Mouse (Mus musculus) erythroblast, embryonic 14.5 days (primary cell): ENCODE results near the gene Sulf2. TPM values are rescaled to one million over a fixed set of nuclear protein-coding genes. Genes with fewer than 3 reads are reported as not detected.
A peak's percentile ranks its signal among the peaks of the same experiment; 100 is the strongest.

Experiments
- H3K27me3 ChIP-seq: 2 replicates; pipeline ENCODE4 v1.6.1; 2012; ENCODE audit warnings: inconsistent platforms; ENCODE audit not compliant: control insufficient read depth
- H3K36me3 ChIP-seq: 2 replicates; pipeline ENCODE4 v1.6.1; 2012; ENCODE audit warnings: mild to moderate bottlenecking, inconsistent platforms; ENCODE audit not compliant: control insufficient read depth
- H3K4me1 ChIP-seq: 2 replicates; pipeline ENCODE4 v1.6.1; 2012; ENCODE audit warnings: inconsistent platforms; ENCODE audit not compliant: control insufficient read depth
- H3K4me3 ChIP-seq: replicated peaks from 2 replicates; pipeline ENCODE3; 2012; ENCODE audit warnings: moderate library complexity, mild to moderate bottlenecking, inconsistent platforms
- H3K9me3 ChIP-seq: 2 replicates; pipeline ENCODE4 v1.6.1; 2012; ENCODE audit warnings: low read length, inconsistent platforms, mixed read lengths; ENCODE audit not compliant: control insufficient read depth
- GATA1 ChIP-seq: IDR thresholded peaks from 2 replicates; pipeline ENCODE4 v1.6.1; 2012; ENCODE audit warnings: low read length, inconsistent platforms, mixed read lengths
- TAL1 ChIP-seq: IDR thresholded peaks from 3 replicates; pipeline ENCODE4 v1.6.1; 2012; ENCODE audit warnings: low read length, inconsistent platforms, mixed read lengths
- polyA plus RNA-seq: library from polyadenylated mRNA; stranded (reverse); fragments of >175 nt; gene quantifications from 2 replicates; pipeline ENCODE4 v1.2.3, GENCODE M21; 2012

Sulf2 gene
- polyA plus RNA-seq, 1 experiment = 0.01 TPM

DNA sequence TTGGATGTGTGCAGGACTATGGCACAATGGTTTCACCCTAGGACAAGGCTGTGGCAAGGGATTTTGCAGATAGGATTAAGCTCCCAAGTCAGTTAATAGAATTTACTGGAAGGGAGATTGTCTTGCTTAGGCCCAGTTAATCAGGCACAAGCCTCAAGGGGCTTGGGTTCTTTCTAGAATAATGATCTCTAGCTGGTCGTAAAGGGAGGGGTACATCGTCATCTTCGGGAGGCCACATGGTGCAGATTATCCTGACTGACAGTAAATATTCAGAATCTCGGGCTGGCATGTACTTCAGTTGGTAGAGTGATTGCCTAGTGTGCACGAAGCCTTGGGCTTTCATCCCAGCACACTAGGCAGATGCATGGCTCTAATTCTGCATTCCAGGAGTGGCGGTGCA is 8.5 kb upstream of the Sulf2 start:
- Histone ChIP-seq H3K4me3 (no peak overlapping the region), H3K27me3 (no peaks in the 10 kb centered on the region), H3K36me3 (no peaks in the 10 kb centered on the region), H3K9me3 (no peaks in the 10 kb centered on the region), H3K4me1 (no peaks in the 10 kb centered on the region)
- TF ChIP-seq TAL1 = no peak
- no peak for TF ChIP-seq GATA1

DNA sequence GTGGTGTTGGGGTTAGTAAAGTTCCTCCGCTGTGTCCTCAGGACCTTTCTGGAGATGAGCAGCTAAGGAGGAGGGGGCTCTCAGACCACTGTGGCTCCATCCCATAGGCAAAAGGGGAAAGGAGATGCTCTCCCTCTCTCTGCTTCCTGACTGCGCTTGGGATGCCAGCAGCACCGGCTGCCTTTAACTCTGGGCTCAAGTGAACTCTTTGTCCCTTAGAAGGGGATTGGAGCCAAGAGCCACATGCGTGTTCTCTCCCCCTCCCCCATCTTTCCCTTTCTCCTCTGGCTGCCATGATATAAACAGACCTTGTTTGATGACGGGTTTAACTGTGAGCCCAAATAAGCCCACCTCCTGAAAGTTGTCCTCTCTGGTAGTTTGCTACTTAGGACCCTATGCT is 7.8 kb upstream of the Sulf2 start:
- no peak for TF ChIP-seq TAL1
- no peak for TF ChIP-seq GATA1
- Histone ChIP-seq H3K9me3 (no peaks in the 10 kb centered on the region), H3K4me1 (no peaks in the 10 kb centered on the region), H3K4me3 (no peak overlapping the region), H3K27me3 (no peaks in the 10 kb centered on the region), H3K36me3 (no peaks in the 10 kb centered on the region)

DNA sequence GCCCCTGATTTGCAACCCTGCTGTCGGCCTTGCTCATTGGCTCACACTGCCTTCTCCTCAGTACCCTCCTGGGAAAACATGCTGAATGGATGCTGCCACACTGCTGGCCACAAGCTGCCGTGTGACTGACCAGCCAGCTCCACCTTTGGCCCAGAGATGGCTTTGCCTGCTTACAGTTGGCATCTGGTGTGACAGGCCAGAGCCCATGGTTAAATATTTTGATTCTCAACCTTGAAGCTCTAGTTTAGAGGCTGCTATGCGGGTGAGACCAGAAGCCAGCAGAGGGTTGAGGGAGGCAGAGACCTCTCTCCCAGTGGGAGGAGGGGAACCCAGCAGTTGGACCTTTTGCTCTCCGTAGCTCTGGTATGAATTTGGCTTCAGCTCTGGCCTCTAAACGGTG is 6.7 kb upstream of the Sulf2 start:
- Histone ChIP-seq H3K9me3 (no peaks in the 10 kb centered on the region), H3K27me3 (no peaks in the 10 kb centered on the region), H3K4me1 (no peaks in the 10 kb centered on the region), H3K4me3 (no peak overlapping the region), H3K36me3 (no peaks in the 10 kb centered on the region)
- no peak for TF ChIP-seq GATA1
- no peak for TF ChIP-seq TAL1

DNA sequence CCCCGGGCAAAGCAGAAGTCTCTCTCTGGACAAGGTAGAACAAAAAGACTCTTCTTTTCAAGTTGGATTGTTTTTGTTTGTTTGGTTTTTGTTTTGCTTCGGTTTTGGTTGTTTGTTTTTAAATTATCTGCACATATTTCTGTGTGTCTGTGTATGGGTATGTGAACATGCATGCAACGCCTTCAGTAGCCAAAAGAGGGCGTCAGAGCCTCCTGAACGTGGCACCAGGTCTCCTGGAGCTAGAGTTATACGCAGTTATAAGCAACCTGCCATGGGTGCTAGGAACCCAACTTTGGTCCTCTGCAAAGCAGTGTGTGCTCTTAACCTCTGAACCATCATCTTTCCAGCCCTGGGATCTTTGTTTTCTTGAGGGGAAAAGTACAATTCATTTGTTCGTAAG is 3.8 kb upstream of the Sulf2 start:
- no peak for TF ChIP-seq GATA1
- no peak for TF ChIP-seq TAL1
- Histone ChIP-seq H3K4me1 (no peaks in the 10 kb centered on the region), H3K9me3 (no peaks in the 10 kb centered on the region), H3K4me3 (no peak overlapping the region), H3K27me3 (peaks cover 25% of the 10 kb centered on the region), H3K36me3 (no peaks in the 10 kb centered on the region)

DNA sequence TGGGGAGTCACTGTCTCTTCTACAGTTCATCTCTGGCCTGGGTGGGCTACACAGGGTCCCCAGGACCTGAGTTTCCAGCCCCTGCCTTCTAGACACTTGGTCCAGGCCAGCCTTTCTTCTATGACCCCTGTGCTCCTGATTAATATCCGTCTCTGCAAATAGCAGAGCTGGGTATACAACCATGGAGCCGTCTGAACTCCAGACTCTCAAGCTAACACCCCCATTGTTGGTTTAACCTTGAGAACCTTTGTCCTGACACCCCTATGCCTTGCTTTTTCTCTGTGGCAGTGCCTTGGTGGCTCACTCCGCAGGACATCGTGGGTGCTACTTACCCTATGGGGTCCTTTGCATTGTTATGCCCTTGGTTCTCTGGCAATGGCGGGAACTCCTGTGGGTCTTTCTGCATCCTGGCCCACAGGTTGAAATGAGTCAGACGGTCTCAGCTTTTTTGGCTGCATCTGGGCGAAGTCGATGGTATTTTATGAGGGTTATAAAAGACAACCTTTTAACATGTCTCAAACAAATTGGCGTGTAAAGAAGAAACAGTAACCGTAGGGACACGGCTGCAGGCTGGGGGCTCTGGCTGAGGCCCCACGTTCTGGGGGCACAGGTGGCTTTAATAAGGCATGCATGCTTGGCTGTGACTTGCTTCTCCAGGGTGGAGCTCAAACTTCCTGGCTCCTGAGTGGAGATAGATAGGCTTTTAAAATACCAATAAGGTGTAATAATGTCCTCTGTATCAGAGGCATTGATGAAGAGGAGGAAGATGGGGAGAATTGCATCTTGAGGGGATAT is 2.5 kb upstream of the Sulf2 start:
- TF ChIP-seq GATA1 = no peak
- TF ChIP-seq TAL1 = no peak
- Histone ChIP-seq H3K4me1 (no peaks in the 10 kb centered on the region), H3K9me3 (no peaks in the 10 kb centered on the region), H3K4me3 (no peak overlapping the region), H3K27me3 (peaks cover 38% of the 10 kb centered on the region), H3K36me3 (no peaks in the 10 kb centered on the region)

DNA sequence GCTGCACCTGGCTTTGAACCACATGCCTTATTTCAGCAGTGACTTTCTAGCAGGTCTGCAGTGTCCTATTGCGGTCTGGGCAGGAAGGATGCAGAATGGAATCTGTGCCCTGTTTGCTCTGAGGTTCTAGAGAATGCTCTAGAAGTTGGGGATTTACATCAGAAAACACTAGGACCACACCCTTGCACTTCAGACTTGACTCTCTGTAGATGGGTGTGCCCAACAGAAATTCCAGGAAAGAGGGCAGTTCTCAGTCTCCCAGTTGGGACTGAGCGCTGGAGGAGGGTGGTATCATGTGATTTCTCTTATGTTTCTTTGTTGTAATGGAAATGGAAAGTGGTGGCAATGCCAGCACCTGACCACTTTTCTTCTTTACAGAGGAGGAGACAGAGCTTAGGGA is 1.7 kb upstream of the Sulf2 start:
- no peaks in the 10 kb centered on the region for H3K9me3 ChIP-seq

DNA sequence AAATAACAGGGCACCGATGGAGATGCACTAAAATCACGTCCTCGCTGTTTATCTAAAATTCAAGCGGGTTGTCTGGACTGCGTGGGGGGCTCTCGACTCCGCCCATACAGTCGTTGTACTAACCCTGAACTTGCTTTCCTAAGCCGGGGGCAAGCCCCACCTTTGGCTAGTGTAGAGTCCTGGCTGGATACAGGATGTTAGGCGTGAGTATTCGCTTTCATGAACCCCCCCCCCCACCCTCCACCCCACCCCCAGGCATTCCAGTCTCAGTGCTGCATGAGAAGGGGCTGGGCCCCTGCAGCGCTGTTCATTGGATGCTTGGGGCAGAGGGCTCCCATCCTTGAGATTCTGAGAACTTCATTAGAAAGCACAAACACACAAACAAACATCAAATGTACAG is 659 bp upstream of the Sulf2 start:
- H3K4me1 ChIP-seq = no peaks in the 10 kb centered on the region

More for the DNA sequence above, 1.7 kb upstream of the Sulf2 start:
- TF ChIP-seq TAL1 = no peak
- no peak for TF ChIP-seq GATA1
- H3K4me3 ChIP-seq = no peak overlapping the region
- no peaks in the 10 kb centered on the region for H3K4me1 ChIP-seq
- H3K27me3 ChIP-seq = peaks cover 44% of the 10 kb centered on the region
- no peaks in the 10 kb centered on the region for H3K36me3 ChIP-seq

DNA sequence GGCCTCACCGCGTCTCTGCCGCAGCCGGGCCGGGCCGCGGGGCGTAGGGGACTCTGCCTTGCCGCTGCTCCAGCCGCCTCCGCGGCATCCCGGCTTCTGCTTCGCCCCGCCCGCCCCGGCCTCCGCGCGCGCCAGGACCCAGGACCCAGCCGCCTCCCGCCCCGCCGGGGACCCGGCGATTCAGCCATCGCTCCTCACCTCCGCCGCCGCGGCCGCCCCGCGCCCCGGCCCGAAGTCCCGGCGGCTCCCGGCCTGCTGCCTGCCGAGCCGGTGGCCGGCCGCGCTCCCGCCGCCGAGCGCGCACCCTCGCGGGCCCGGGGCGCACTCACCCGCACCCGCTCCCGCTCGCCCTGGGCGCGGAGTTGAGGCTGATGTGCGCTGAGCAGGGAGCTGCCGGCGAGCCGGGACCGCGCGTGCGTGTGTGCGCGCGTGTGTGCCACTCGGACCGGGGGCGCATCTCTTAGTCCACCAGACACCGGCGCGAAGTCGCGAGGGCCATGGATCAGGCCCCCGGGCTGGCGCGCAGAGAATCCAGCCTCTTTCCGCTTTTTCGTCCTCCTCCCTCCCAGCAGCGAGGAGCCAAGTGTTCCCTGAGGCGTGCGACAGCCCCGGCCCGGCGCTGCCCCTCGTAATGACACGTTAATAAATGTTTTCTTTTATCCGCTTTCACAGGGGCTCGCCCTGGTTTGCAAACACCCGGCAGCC is 562 bp downstream of the Sulf2 start:
- no peaks in the 10 kb centered on the region for H3K36me3 ChIP-seq

More for the DNA sequence above, 659 bp upstream of the Sulf2 start:
- no peak overlapping the region for H3K4me3 ChIP-seq
- peaks cover 52% of the 10 kb centered on the region for H3K27me3 ChIP-seq
- TF ChIP-seq GATA1 (no peak), TAL1 (no peak)
- H3K36me3 ChIP-seq = no peaks in the 10 kb centered on the region
- no peaks in the 10 kb centered on the region for H3K9me3 ChIP-seq

DNA sequence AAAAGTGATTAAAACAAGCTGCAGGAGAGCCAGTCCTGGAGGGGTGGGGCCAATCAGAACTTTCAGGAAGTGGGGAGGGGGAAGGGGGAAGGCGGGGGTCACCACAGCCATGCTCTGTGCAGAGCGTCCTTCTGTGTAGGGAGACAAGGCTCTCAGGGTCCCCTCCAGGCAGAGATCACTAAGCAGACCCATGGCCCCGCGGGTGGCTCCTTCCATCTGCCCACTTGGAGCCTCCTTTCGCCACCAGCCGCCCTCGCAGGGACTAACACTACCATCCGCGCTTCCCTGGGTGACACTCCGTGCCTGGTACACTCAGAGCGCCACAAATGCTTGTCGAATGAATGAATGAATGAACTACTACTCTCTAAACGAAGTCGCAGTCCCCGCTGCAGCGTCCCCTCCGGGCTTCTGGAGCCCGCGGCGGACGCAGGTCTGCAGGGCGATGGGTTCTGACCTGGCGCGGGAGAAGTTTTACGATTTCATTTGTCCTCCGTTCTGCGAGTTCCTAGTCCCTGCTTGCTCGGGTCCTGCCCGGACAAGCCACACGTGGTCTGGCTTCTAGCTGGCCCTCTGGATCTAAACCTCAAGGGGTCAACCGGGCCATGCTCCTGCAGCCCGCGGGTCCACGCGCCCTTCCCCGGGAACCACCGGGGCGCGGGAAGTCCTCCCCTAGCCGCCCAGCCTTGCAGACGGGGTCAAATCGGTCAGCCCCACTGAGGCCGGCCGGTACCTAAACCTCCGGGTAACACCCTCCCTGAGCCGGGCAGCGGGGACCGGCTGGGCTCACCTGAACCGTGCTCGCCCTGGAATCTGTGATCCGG is 1.4 kb downstream of the Sulf2 start:
- H3K9me3 ChIP-seq = no peaks in the 10 kb centered on the region
- H3K36me3 ChIP-seq = no peaks in the 10 kb centered on the region
- H3K4me3 ChIP-seq = peak overlapping the region; percentile 9
- no peaks in the 10 kb centered on the region for H3K4me1 ChIP-seq
- H3K27me3 ChIP-seq = peaks cover 52% of the 10 kb centered on the region
- TF ChIP-seq TAL1 = no peak
- TF ChIP-seq GATA1 = no peak

More for the DNA sequence above, 562 bp downstream of the Sulf2 start:
- Histone ChIP-seq H3K9me3 (no peaks in the 10 kb centered on the region), H3K27me3 (peaks cover 52% of the 10 kb centered on the region), H3K4me3 (peak overlapping the region; percentile 16), H3K4me1 (no peaks in the 10 kb centered on the region)
- no peak for TF ChIP-seq GATA1
- no peak for TF ChIP-seq TAL1
